In the genomic region with DNA sequence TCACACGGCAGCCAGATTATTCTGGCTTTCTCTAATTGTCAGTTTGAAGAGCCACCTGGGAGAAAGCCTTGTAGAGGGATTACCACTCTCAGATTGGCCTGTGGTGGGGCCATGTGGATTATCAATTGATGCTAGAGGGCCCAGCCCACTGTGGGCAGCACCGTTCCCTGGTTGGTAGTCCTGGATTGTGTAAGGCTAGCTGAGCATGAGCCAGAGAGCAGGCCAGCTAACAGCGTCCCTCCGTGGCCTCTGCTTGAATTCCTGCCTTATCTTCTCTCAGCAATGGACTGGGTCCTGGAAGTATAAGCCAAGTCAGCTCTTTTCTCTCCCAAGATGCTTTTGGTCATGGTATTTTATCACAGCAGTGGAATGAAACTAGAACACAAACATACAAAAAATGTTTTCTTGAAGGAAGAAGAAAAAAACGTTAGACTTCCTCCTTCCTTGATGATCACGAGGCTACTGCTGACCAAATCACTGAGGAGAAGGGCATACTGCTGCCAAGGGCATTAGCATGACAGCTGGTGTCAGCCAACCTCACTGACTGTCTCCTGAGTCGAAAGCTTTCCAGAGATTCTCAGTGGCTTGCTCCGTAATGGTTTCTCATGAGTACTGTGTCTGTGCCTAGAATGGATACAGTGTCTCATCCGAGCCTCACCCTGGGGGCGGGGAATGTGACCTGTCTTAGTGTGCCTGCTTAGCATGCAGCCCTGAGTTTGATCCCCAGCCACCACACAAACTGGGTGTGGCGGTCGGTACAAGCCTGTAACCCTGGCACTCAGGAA, we compare ENCODE assay signal across 7 mouse cellular contexts. TPM values are rescaled to one million over a fixed set of nuclear protein-coding genes. Genes with fewer than 3 reads are reported as not detected.
A peak's percentile ranks its signal among the peaks of the same experiment; 100 is the strongest.
DNase-seq lines count a peak whose midpoint lies in the region; ATAC-seq and TF ChIP-seq lines count a peak whose summit lies in the region.

No protein-coding gene starts in this region.

- peaks cover 5% of the 10 kb centered on the region for H3K9me3 ChIP-seq in CH12.LX (replicated peaks; ENCODE audit: low read length)
- no peaks in the 10 kb centered on the region for H3K9me3 ChIP-seq in forebrain, embryonic 14.5 days (replicated peaks; ENCODE audit: control insufficient read depth, low read length)
- peaks cover 3% of the 10 kb centered on the region for H3K9me3 ChIP-seq in hindbrain, embryonic 10.5 days
- no peaks in the 10 kb centered on the region for H3K9me3 ChIP-seq in lung, embryonic 15.5 days
- H3K9me3 ChIP-seq in stomach, embryonic 14.5 days (ENCODE audit: control insufficient read depth, low read depth, low read length) = no peaks in the 10 kb centered on the region

- in situ Hi-C loops in CH12.LX (cut with MboI; ENCODE audit: low pct_ligation_motif_present, low pct_unique_long_range_greater_than_20kb, low sequenced_read_pairs) = no loop called here

- peaks cover 20% of the 10 kb centered on the region for H3K79me2 ChIP-seq in CH12.LX (replicated peaks; ENCODE audit: control insufficient read depth, extremely low read depth, insufficient read depth, poor library complexity, severe bottlenecking)

- peak; percentile 77 for DNase-seq in CH12.LX (ENCODE audit: extremely low read depth)
- no peak for DNase-seq in forebrain, embryonic 14.5 days (ENCODE audit: low spot score)
- DNase-seq in hindbrain, embryonic 10.5 days (ENCODE audit: low spot score) = no peak
- DNase-seq in spleen, adult 18-20 months = no peak

- no peak for TF ChIP-seq RAD21 in CH12.LX (IDR thresholded peaks at IDR 0.05; ENCODE audit: low read depth, low read length)

- no peaks in the 10 kb centered on the region for H3K27me3 ChIP-seq in CH12.LX (replicated peaks)
- H3K27me3 ChIP-seq in forebrain, embryonic 14.5 days (replicated peaks; ENCODE audit: control insufficient read depth, insufficient read depth, low read length) = no peaks in the 10 kb centered on the region
- no peaks in the 10 kb centered on the region for H3K27me3 ChIP-seq in hindbrain, embryonic 10.5 days (ENCODE audit: insufficient read depth, poor library complexity, severe bottlenecking)
- no peaks in the 10 kb centered on the region for H3K27me3 ChIP-seq in lung, embryonic 15.5 days
- no peaks in the 10 kb centered on the region for H3K27me3 ChIP-seq in stomach, embryonic 14.5 days (ENCODE audit: control insufficient read depth, insufficient read depth, low read length)

- no peak overlapping the region for H3K9ac ChIP-seq in CH12.LX (ENCODE audit: insufficient read depth, low read depth)
- no peak overlapping the region for H3K9ac ChIP-seq in forebrain, embryonic 14.5 days (ENCODE audit: low read length)
- no peak overlapping the region for H3K9ac ChIP-seq in lung, embryonic 15.5 days
- no peak overlapping the region for H3K9ac ChIP-seq in stomach, embryonic 14.5 days (replicated peaks; ENCODE audit: low read depth, low read length)

- peaks cover 8 to 38% of the 10 kb centered on the region in 2 experiments for H3K36me3 ChIP-seq in CH12.LX (replicated peaks in 1 of 2; ENCODE audit: control insufficient read depth in 1 of 2, insufficient read depth in 1 of 2, low read length in 1 of 2)
- 0 out of 2 replicates have a peak, but pooled peaks cover 6% of the 10 kb centered on the region for H3K36me3 ChIP-seq in forebrain, embryonic 14.5 days (ENCODE audit: control insufficient read depth, insufficient read depth, low read length)
- H3K36me3 ChIP-seq in hindbrain, embryonic 10.5 days = peaks cover 40% of the 10 kb centered on the region
- no peaks in the 10 kb centered on the region for H3K36me3 ChIP-seq in lung, embryonic 15.5 days
- no peaks in the 10 kb centered on the region for H3K36me3 ChIP-seq in stomach, embryonic 14.5 days (ENCODE audit: control insufficient read depth, insufficient read depth, low read length)

- TF ChIP-seq EP300 in CH12.LX (IDR thresholded peaks at IDR 0.05; ENCODE audit: low read length) = no peak; the same call in 1 of the 2 replicates

- dilution Hi-C loops in CH12.LX (cut with MboI; ENCODE audit: extremely low pct_ligation_motif_present, extremely low pct_unique_long_range_greater_than_20kb, low sequenced_read_pairs) = no loop called here

- no peak for TF ChIP-seq CTCF in CH12.LX (conservative IDR thresholded peaks at IDR 0.05 in 1 of 2, IDR thresholded peaks at IDR 0.05 in 1 of 2; ENCODE audit: low read depth in 2 of 2, low read length in 2 of 2)

- no peak overlapping the region for H3K4me3 ChIP-seq in CH12.LX (replicated peaks in 1 of 3; ENCODE audit: low read depth in 2 of 3, low read length in 2 of 3, poor library complexity in 1 of 3)
- no peak overlapping the region for H3K4me3 ChIP-seq in forebrain, embryonic 14.5 days (ENCODE audit: low read depth, low read length)
- H3K4me3 ChIP-seq in hindbrain, embryonic 10.5 days = no peak overlapping the region
- H3K4me3 ChIP-seq in lung, embryonic 15.5 days = no peak overlapping the region
- H3K4me3 ChIP-seq in stomach, embryonic 14.5 days (ENCODE audit: low read depth, low read length) = no peak overlapping the region

- peak overlapping the region; percentile 60 for H3K27ac ChIP-seq in CH12.LX (ENCODE audit: insufficient read depth, low read depth)
- H3K27ac ChIP-seq in forebrain, embryonic 14.5 days (ENCODE audit: low read depth, low read length) = peak overlapping the region; percentile 81
- peak overlapping the region; percentile 94 for H3K27ac ChIP-seq in hindbrain, embryonic 10.5 days
- peak overlapping the region; percentile 34 for H3K27ac ChIP-seq in lung, embryonic 15.5 days
- peak overlapping the region; percentile 10; the same call in 1 of the 2 replicates for H3K27ac ChIP-seq in stomach, embryonic 14.5 days (ENCODE audit: low read length)

- peaks cover 26 to 57% of the 10 kb centered on the region in 2 experiments for H3K4me1 ChIP-seq in CH12.LX (ENCODE audit: control insufficient read depth in 1 of 2, insufficient read depth in 2 of 2)
- peaks cover 60% of the 10 kb centered on the region for H3K4me1 ChIP-seq in forebrain, embryonic 14.5 days (ENCODE audit: control insufficient read depth, insufficient read depth, low read length)
- peaks cover 73% of the 10 kb centered on the region for H3K4me1 ChIP-seq in hindbrain, embryonic 10.5 days (replicated peaks)
- H3K4me1 ChIP-seq in lung, embryonic 15.5 days = peaks cover 58% of the 10 kb centered on the region
- peaks cover 26% of the 10 kb centered on the region for H3K4me1 ChIP-seq in stomach, embryonic 14.5 days (ENCODE audit: control insufficient read depth, insufficient read depth, low read length)

- WGBS in forebrain, embryonic 14.5 days = 56% methylated on average over 12 of the region's 12 CpGs
- 72% methylated on average over 12 of the region's 12 CpGs for WGBS in hindbrain, embryonic 10.5 days
- 48% methylated on average over 12 of the region's 12 CpGs for WGBS in lung, embryonic 15.5 days
- WGBS in stomach, embryonic 14.5 days = 62% methylated on average over 12 of the region's 12 CpGs

- peak; percentile 33 for ATAC-seq in activated CD4-positive, CD25-positive, alpha-beta regulatory T cell, adult 4 months
- no peak for ATAC-seq in forebrain, embryonic 14.5 days
- no peak for ATAC-seq in lung, embryonic 15.5 days (ENCODE audit: borderline replicate concordance, extremely low read depth, low FRiP score, low TSS enrichment)
- ATAC-seq in stomach, embryonic 14.5 days (ENCODE audit: insufficient number of reproducible peaks, insufficient read depth, low FRiP score, low read depth) = no peak

- no peak for TF ChIP-seq POLR2A in CH12.LX (IDR thresholded peaks at IDR 0.05; ENCODE audit: low read depth, low read length)

- peak overlapping the region; percentile 26; the same call in 1 of the 2 replicates for H3K4me2 ChIP-seq in CH12.LX (ENCODE audit: insufficient read depth, low read depth, poor library complexity, severe bottlenecking)
- H3K4me2 ChIP-seq in forebrain, embryonic 14.5 days (ENCODE audit: low read length) = no peak overlapping the region
- H3K4me2 ChIP-seq in lung, embryonic 15.5 days = no peak overlapping the region
- no peak overlapping the region for H3K4me2 ChIP-seq in stomach, embryonic 14.5 days (replicated peaks; ENCODE audit: low read depth, low read length)

TF ChIP-seq in CH12.LX, 34 proteins besides CTCF, POLR2A, EP300 and RAD21 (continues in another document):
- no peak for TF ChIP-seq NRF1 (IDR thresholded peaks at IDR 0.05; ENCODE audit: low read depth, low read length)
- peak; percentile 44; the same call in 1 of the 2 replicates for TF ChIP-seq BHLHE40 (IDR thresholded peaks at IDR 0.05; ENCODE audit: low read depth, low read length)
- TF ChIP-seq ZNF384 (IDR thresholded peaks at IDR 0.05; ENCODE audit: low read depth, low read length) = peak; percentile 64
- TF ChIP-seq ELF1 (IDR thresholded peaks at IDR 0.05; ENCODE audit: low read depth, low read length) = 0 out of 2 replicates have a peak, but pooled peaks have one; percentile 30
- TF ChIP-seq ZKSCAN1 (IDR thresholded peaks at IDR 0.05; ENCODE audit: borderline replicate concordance, low read depth, low read length) = no peak
- 0 out of 2 replicates have a peak, but pooled peaks have one; percentile 3 for TF ChIP-seq MAFK (IDR thresholded peaks at IDR 0.05; ENCODE audit: insufficient replicate concordance, low read length)
- no peak for TF ChIP-seq ZMIZ1 (IDR thresholded peaks at IDR 0.05; ENCODE audit: low read depth, low read length)
- TF ChIP-seq ETS1 (conservative IDR thresholded peaks at IDR 0.05; ENCODE audit: low read depth, low read length) = peak; percentile 54

RNA-seq across cellular contexts. Expression of a gene that starts 19.5 kb away (rescaled TPM):
- total RNA-seq in CH12.LX (2012; rRNA removed) (16.5 and 18.1 TPM in 2 replicates), CH12.LX (2014; rRNA removed) (7.0 and 8.2 TPM in 2 replicates)
- polyA plus RNA-seq in CH12.LX (2012; ENCODE audit: insufficient read length, low read depth) = 24.6 and 28.6 TPM in 2 replicates
- polyA plus RNA-seq in activated CD4-positive, CD25-positive, alpha-beta regulatory T cell, adult 4 months (2017; shearing (Covaris generic)) = 10 to 100 TPM in 1 of 2 experiments, 1 to 10 TPM in 1; 9.4 to 11.2 TPM
- polyA plus RNA-seq in forebrain, embryonic 14.5 days (2014; fragmentation: Nextera tagmentation; extraction: Ambion mirVana) = 40.3 and 58.5 TPM in 2 replicates
- 24.1 and 33.1 TPM in 2 replicates for polyA plus RNA-seq in hindbrain, embryonic 10.5 days (2016; fragmentation: Nextera tagmentation; extraction: Ambion mirVana)
- 24.1 and 25.3 TPM in 2 replicates for polyA plus RNA-seq in lung, embryonic 15.5 days (2015; fragmentation: Nextera tagmentation; extraction: Ambion mirVana)
- 18.3 and 21.9 TPM in 2 replicates for polyA plus RNA-seq in stomach, embryonic 14.5 days (2014; fragmentation: Nextera tagmentation; extraction: Ambion mirVana)

RNA-seq across cellular contexts. Expression of a gene that starts 39.8 kb away (rescaled TPM):
- total RNA-seq in CH12.LX (2012; rRNA removed) (18.5 and 23.3 TPM in 2 replicates), CH12.LX (2014; rRNA removed) (1.4 and 1.6 TPM in 2 replicates)
- 11.0 and 25.8 TPM in 2 replicates for polyA plus RNA-seq in CH12.LX (2012; ENCODE audit: insufficient read length, low read depth)
- 1 to 10 TPM in 1 of 2 experiments, under 1 TPM in 1; 0.25 to 2.8 TPM for polyA plus RNA-seq in activated CD4-positive, CD25-positive, alpha-beta regulatory T cell, adult 4 months (2017; shearing (Covaris generic))
- polyA plus RNA-seq in forebrain, embryonic 14.5 days (2014; fragmentation: Nextera tagmentation; extraction: Ambion mirVana) = 105 and 131 TPM in 2 replicates
- polyA plus RNA-seq in hindbrain, embryonic 10.5 days (2016; fragmentation: Nextera tagmentation; extraction: Ambion mirVana) = 123 and 131 TPM in 2 replicates
- 149 and 164 TPM in 2 replicates for polyA plus RNA-seq in lung, embryonic 15.5 days (2015; fragmentation: Nextera tagmentation; extraction: Ambion mirVana)
- polyA plus RNA-seq in stomach, embryonic 14.5 days (2014; fragmentation: Nextera tagmentation; extraction: Ambion mirVana) = 134 and 136 TPM in 2 replicates

Comparison
In these comparisons a context has a peak if more than half of its experiments do, and no peak if none do; other contexts are left out.
1. H3K27ac ChIP-seq: peak in every context shown above with its lines; median percentile 94 in hindbrain, embryonic 10.5 days; 81 in forebrain, embryonic 14.5 days; 60 in CH12.LX; 34 in lung, embryonic 15.5 days; 10 in stomach, embryonic 14.5 days.